1 mouse cellular context compared by ENCODE assay signal in the genomic region with DNA sequence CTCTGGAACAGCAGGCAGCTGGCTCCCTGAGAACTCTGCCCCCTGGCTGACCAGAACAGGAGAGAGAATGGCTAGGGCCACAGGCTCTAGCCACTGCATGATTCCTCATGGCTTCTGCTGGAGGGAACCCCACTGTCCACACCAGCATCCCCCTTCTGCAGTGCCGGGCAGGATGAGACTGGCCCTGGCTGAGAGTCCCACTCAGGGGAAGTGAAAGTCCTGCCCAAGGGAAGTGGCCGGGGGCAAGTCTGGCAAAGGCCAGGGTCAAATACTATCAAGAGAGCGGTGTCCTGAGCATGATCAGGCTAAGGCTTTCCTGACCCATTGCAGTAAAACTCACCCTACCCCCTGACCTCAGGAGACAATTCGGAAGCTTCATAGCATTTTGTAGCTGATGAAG.
A peak's percentile ranks its signal among the peaks of the same experiment; 100 is the strongest.
TF ChIP-seq lines count a peak whose summit lies in the region.

No protein-coding gene starts in this region.

TF ChIP-seq in CH12.LX, 34 proteins besides CTCF, POLR2A, EP300 and RAD21 (continued from another document):
- TF ChIP-seq SMC3 (IDR thresholded peaks at IDR 0.05; ENCODE audit: low read depth, low read length) = peak; percentile 13; the same call in 1 of the 2 replicates
- TF ChIP-seq TBP (conservative IDR thresholded peaks at IDR 0.05; ENCODE audit: low read depth, low read length) = no peak
- no peak for TF ChIP-seq KAT2A (IDR thresholded peaks at IDR 0.05; ENCODE audit: insufficient replicate concordance, low read length)
